Mouse (Mus musculus): ENCODE data around the gene E130116L18Rik. TPM values are rescaled to one million over a fixed set of nuclear protein-coding genes. Genes with fewer than 3 reads are reported as not detected.
"Not testable (repeated sequence)": the region's sequence is repeated elsewhere in the genome, so short reads cannot be mapped to it uniquely, and the experiment has no call there.

Gene E130116L18Rik
- polyA plus RNA-seq, 1 experiment: not detected

GRCm38 (mm10) chr5:25243101-25243500, 20.1 kb upstream of the E130116L18Rik start:
- no peaks in the 10 kb centered on the region for H3K27me3 ChIP-seq (ENCODE audit: control insufficient read depth, insufficient read depth, low read length, poor library complexity, severe bottlenecking)
- no peak overlapping the region for H3K9ac ChIP-seq (ENCODE audit: low read depth, poor library complexity, severe bottlenecking)
- no peak for TF ChIP-seq CTCF (IDR thresholded peaks at IDR 0.05; ENCODE audit: low read depth, low read length)
- TF ChIP-seq EP300 (IDR thresholded peaks at IDR 0.05; ENCODE audit: insufficient read depth, low read depth, low read length): no peak
- no peak for TF ChIP-seq POLR2A (IDR thresholded peaks at IDR 0.05; ENCODE audit: insufficient read depth, low read length)
- H3K9me3 ChIP-seq (replicated peaks; ENCODE audit: control insufficient read depth, insufficient read depth, low read length, poor library complexity, severe bottlenecking): no peaks in the 10 kb centered on the region
- no peak overlapping the region for H3K27ac ChIP-seq (ENCODE audit: insufficient read depth, low read length)
- H3K4me1 ChIP-seq (ENCODE audit: control insufficient read depth, insufficient read depth, low read length): no peaks in the 10 kb centered on the region
- H3K4me3 ChIP-seq (ENCODE audit: low read depth, low read length): no peak overlapping the region
- H3K36me3 ChIP-seq (ENCODE audit: control insufficient read depth, insufficient read depth, low read length, poor library complexity, severe bottlenecking): no peaks in the 10 kb centered on the region

GRCm38 (mm10) chr5:25224377-25224776, 1.4 kb upstream of the E130116L18Rik start:
- H3K4me3 ChIP-seq (ENCODE audit: low read depth, low read length): not testable (repeated sequence)

GRCm38 (mm10) chr5:25221604-25222003, 1.3 kb downstream of the E130116L18Rik start, which contains the start of gene Galnt11:
Gene Galnt11 (plus strand): TSS chr5:25221904.
- H3K9me3 ChIP-seq (replicated peaks; ENCODE audit: control insufficient read depth, insufficient read depth, low read length, poor library complexity, severe bottlenecking): no peaks in the 10 kb centered on the region
- no peaks in the 10 kb centered on the region for H3K27me3 ChIP-seq (ENCODE audit: control insufficient read depth, insufficient read depth, low read length, poor library complexity, severe bottlenecking)
- H3K9ac ChIP-seq (ENCODE audit: low read depth, poor library complexity, severe bottlenecking): peak within 1 kb of the TSS; percentile 44
- H3K27ac ChIP-seq (ENCODE audit: insufficient read depth, low read length): no peak within 1 kb of the TSS
- H3K4me3 ChIP-seq (ENCODE audit: low read depth, low read length): peak within 1 kb of the TSS; percentile 55
- TF ChIP-seq POLR2A (IDR thresholded peaks at IDR 0.05; ENCODE audit: insufficient read depth, low read length) (no peak), CTCF (IDR thresholded peaks at IDR 0.05; ENCODE audit: low read depth, low read length) (no peak)
- no peaks in the 10 kb centered on the region for H3K36me3 ChIP-seq (ENCODE audit: control insufficient read depth, insufficient read depth, low read length, poor library complexity, severe bottlenecking)
- no peaks in the 10 kb centered on the region for H3K4me1 ChIP-seq (ENCODE audit: control insufficient read depth, insufficient read depth, low read length)

More at GRCm38 (mm10) chr5:25224377-25224776, 1.4 kb upstream of the E130116L18Rik start:
- not testable (repeated sequence) for H3K9ac ChIP-seq (ENCODE audit: low read depth, poor library complexity, severe bottlenecking); H3K27ac ChIP-seq (ENCODE audit: insufficient read depth, low read length); H3K27me3 ChIP-seq (ENCODE audit: control insufficient read depth, insufficient read depth, low read length, poor library complexity, severe bottlenecking); H3K36me3 ChIP-seq (ENCODE audit: control insufficient read depth, insufficient read depth, low read length, poor library complexity, severe bottlenecking); H3K4me1 ChIP-seq (ENCODE audit: control insufficient read depth, insufficient read depth, low read length); H3K9me3 ChIP-seq (replicated peaks; ENCODE audit: control insufficient read depth, insufficient read depth, low read length, poor library complexity, severe bottlenecking)

GRCm38 (mm10) chr5:25215006-25215405, 7.9 kb downstream of the E130116L18Rik start:
- Histone ChIP-seq H3K36me3 (ENCODE audit: control insufficient read depth, insufficient read depth, low read length, poor library complexity, severe bottlenecking) (no peaks in the 10 kb centered on the region), H3K9ac (ENCODE audit: low read depth, poor library complexity, severe bottlenecking) (no peak overlapping the region), H3K27ac (ENCODE audit: insufficient read depth, low read length) (no peak overlapping the region), H3K4me1 (ENCODE audit: control insufficient read depth, insufficient read depth, low read length) (no peaks in the 10 kb centered on the region), H3K4me3 (ENCODE audit: low read depth, low read length) (no peak overlapping the region), H3K27me3 (ENCODE audit: control insufficient read depth, insufficient read depth, low read length, poor library complexity, severe bottlenecking) (no peaks in the 10 kb centered on the region; the same call in 1 of the 2 replicates), H3K9me3 (replicated peaks; ENCODE audit: control insufficient read depth, insufficient read depth, low read length, poor library complexity, severe bottlenecking) (no peaks in the 10 kb centered on the region)
- TF ChIP-seq CTCF (IDR thresholded peaks at IDR 0.05; ENCODE audit: low read depth, low read length) (no peak), POLR2A (IDR thresholded peaks at IDR 0.05; ENCODE audit: insufficient read depth, low read length) (no peak), EP300 (IDR thresholded peaks at IDR 0.05; ENCODE audit: insufficient read depth, low read depth, low read length) (no peak)

- H3K4me1 ChIP-seq (ENCODE audit: control insufficient read depth, insufficient read depth, low read length); H3K36me3 ChIP-seq (ENCODE audit: control insufficient read depth, insufficient read depth, low read length, poor library complexity, severe bottlenecking); H3K4me3 ChIP-seq (ENCODE audit: low read depth, low read length); H3K9ac ChIP-seq (ENCODE audit: low read depth, poor library complexity, severe bottlenecking); H3K9me3 ChIP-seq (replicated peaks; ENCODE audit: control insufficient read depth, insufficient read depth, low read length, poor library complexity, severe bottlenecking); H3K27me3 ChIP-seq (ENCODE audit: control insufficient read depth, insufficient read depth, low read length, poor library complexity, severe bottlenecking); H3K27ac ChIP-seq (ENCODE audit: insufficient read depth, low read length): not testable (repeated sequence)
Measured at GRCm38 (mm10) chr5:25213216-25213615, 9.7 kb downstream of the E130116L18Rik start.

- no peak overlapping the region for H3K9ac ChIP-seq (ENCODE audit: low read depth, poor library complexity, severe bottlenecking)
- no peak overlapping the region for H3K27ac ChIP-seq (ENCODE audit: insufficient read depth, low read length)
- no peaks in the 10 kb centered on the region for H3K9me3 ChIP-seq (replicated peaks; ENCODE audit: control insufficient read depth, insufficient read depth, low read length, poor library complexity, severe bottlenecking)
- no peak for TF ChIP-seq CTCF (IDR thresholded peaks at IDR 0.05; ENCODE audit: low read depth, low read length)
- no peak for TF ChIP-seq EP300 (IDR thresholded peaks at IDR 0.05; ENCODE audit: insufficient read depth, low read depth, low read length)
- no peak for TF ChIP-seq POLR2A (IDR thresholded peaks at IDR 0.05; ENCODE audit: insufficient read depth, low read length)
- H3K4me1 ChIP-seq (ENCODE audit: control insufficient read depth, insufficient read depth, low read length): no peaks in the 10 kb centered on the region
- H3K36me3 ChIP-seq (ENCODE audit: control insufficient read depth, insufficient read depth, low read length, poor library complexity, severe bottlenecking): no peaks in the 10 kb centered on the region
- H3K27me3 ChIP-seq (ENCODE audit: control insufficient read depth, insufficient read depth, low read length, poor library complexity, severe bottlenecking): no peaks in the 10 kb centered on the region; the same call in 1 of the 2 replicates
- H3K4me3 ChIP-seq (ENCODE audit: low read depth, low read length): no peak overlapping the region
Measured at GRCm38 (mm10) chr5:25211872-25212271, 11.1 kb downstream of the E130116L18Rik start.

Data from ES-Bruce4 (cell line).